Mouse (Mus musculus) thymus, adult 2 months (tissue): ENCODE measurements around the gene Gfi1b.

Source experiments
- CTCF ChIP-seq: fragments of 200-500 bp; IDR thresholded peaks from 2 replicates; pipeline ENCODE4 v1.5.1; 2012; ENCODE audit warnings: mild to moderate bottlenecking, control low read depth, low read length, moderate library complexity, borderline replicate concordance; ENCODE audit not compliant: control insufficient read depth, poor library complexity, insufficient read depth; ENCODE audit errors: extremely low read depth
- POLR2A ChIP-seq: fragments of 200-500 bp; IDR thresholded peaks from 2 replicates; pipeline ENCODE4 v1.6.1; 2012; ENCODE audit warnings: mild to moderate bottlenecking, low read length, control low read depth, moderate library complexity; ENCODE audit not compliant: control insufficient read depth, poor library complexity, insufficient read depth; ENCODE audit errors: extremely low read depth

DNA sequence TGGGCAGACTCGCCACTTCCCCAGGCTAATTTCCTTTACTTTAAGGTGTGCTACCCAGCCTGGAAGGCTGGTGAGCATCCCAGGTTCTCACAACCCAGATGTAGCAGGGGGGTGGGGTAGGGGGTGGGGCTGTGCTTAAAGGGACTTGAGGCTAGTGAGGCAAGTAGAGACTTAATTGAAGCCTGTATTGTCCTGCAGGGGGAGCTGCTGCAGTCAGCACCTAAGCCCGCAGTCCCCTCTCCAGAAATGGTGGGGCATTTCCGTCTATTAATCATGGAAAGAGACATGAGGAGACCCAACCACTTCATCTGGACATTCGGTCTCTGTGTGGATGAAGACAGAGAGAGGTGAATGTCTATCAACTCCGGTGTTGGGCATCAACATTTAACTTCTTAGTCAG is 5.4 kb downstream of the Gfi1b start:
- TF ChIP-seq CTCF (no peak), POLR2A (no peak)
